Mouse (Mus musculus) heart, embryonic 11.5 days (tissue): ENCODE measurements around the gene Tbrg4. TPM values are rescaled to one million over a fixed set of nuclear protein-coding genes. Genes with fewer than 3 reads are reported as not detected.

Source experiments
- polyA plus RNA-seq: library from polyadenylated mRNA; unstranded; fragments of >200 nt; fragmentation: Nextera tagmentation; extraction: Ambion mirVana; gene quantifications from 2 replicates; pipeline ENCODE4 v1.2.1, GENCODE M21; 2014

Tbrg4 gene
- polyA plus RNA-seq, 1 experiment from 2014 or later = 45.8 TPM

Other genes with a start within 250 kb of the Tbrg4 start
- 6.8 and 7.9 TPM in 2 replicates for gene Zmiz2, start 237.0 kb downstream of the Tbrg4 start, polyA plus RNA-seq
- gene Ppia, start 210.6 kb downstream of the Tbrg4 start, polyA plus RNA-seq = 4,475 and 4,598 TPM in 2 replicates
- gene H2afv, start 181.6 kb downstream of the Tbrg4 start, polyA plus RNA-seq = 353 and 356 TPM in 2 replicates
- 22.3 and 25.5 TPM in 2 replicates for gene Purb, start 150.2 kb downstream of the Tbrg4 start, polyA plus RNA-seq
- gene Myo1g, start 105.1 kb downstream of the Tbrg4 start, polyA plus RNA-seq = 0.72 and 0.90 TPM in 2 replicates
- gene Ccm2, start 79.2 kb downstream of the Tbrg4 start, polyA plus RNA-seq = 62.9 and 67.9 TPM in 2 replicates
- 1.3 TPM in 2 replicates for gene Nacad, start 20.0 kb downstream of the Tbrg4 start, polyA plus RNA-seq
- gene Wap, start 12.6 kb upstream of the Tbrg4 start, polyA plus RNA-seq = not detected in 2 replicates
- gene Ramp3, start 32.5 kb upstream of the Tbrg4 start, polyA plus RNA-seq = 1.4 and 1.7 TPM in 2 replicates
- gene Gm11983, start 211.6 kb upstream of the Tbrg4 start, polyA plus RNA-seq = not detected in 2 replicates